ENCODE assay signal across 22 mouse cellular contexts in genomic region chr7:104279361-104279760, GRCm38 (mm10). TPM values are rescaled to one million over a fixed set of nuclear protein-coding genes. Genes with fewer than 3 reads are reported as not detected.
"Had no signal": no experiment of that assay in that cellular context is flagged by ENCODE, and none has a peak within 500 bp of the region (broad histone marks: within the 10 kb centered on the region; RNA-seq: fewer than 3 reads in every experiment).

No protein-coding gene starts in this region.

RNA-seq across cellular contexts. Expression of gene Trim34b, which starts 49.9 kb away (rescaled TPM):
- total RNA-seq: hindbrain, postnatal 0 days; layer of hippocampus, adult 2 months; layer of hippocampus, postnatal 10 days; layer of hippocampus, postnatal 14 days; layer of hippocampus, postnatal 36 days had no signal
- polyA plus RNA-seq: heart, embryonic 10.5 days; heart, embryonic 12.5 days; heart, embryonic 13.5 days; heart, embryonic 14.5 days; heart, postnatal 0 days; hindbrain, embryonic 10.5 days; hindbrain, embryonic 11.5 days; hindbrain, embryonic 12.5 days; hindbrain, embryonic 13.5 days; hindbrain, embryonic 14.5 days; hindbrain, embryonic 15.5 days; hindbrain, embryonic 16.5 days; hindbrain, postnatal 0 days; intestine, embryonic 14.5 days; intestine, embryonic 15.5 days; intestine, embryonic 16.5 days; kidney, embryonic 15.5 days; kidney, embryonic 16.5 days had no signal
